Mouse (Mus musculus): Measurements from ENCODE around the gene Slc11a2.

DNA sequence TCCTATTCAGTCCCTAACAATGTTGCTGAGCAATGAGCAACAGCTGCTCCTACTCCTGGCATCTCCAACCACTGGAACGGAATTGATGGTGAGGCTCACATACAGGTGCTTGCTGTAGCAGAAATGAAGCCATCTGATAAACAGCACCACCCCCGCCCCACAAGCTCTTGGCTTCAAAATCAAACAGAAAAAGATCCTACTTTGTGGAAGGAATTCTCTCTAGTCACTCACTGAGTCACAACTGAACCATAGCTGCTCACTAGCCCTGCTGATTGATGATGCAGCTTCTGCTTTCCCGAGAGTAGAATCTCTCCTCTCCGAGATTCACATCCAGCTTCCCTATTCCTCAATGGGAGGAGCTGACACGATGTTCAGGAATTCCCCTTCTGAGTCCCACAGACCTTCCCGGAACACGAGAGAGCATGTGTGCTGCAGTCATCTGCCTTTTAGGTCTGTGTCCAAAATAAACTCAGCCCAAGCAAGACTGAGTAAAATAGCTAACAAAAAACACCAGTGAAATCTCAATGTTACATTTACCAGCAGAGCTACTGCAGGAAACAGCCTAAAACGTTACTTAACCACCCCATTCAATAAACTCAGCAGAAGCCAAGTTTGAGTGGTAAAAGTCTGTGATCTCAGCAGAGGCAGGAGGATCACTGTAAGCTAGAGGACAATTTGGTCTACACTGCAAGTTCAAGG is 3.7 kb downstream of the Slc11a2 start:
- TF ChIP-seq CTCF (IDR thresholded peaks at IDR 0.05; ENCODE audit: low read depth) (no peak), EP300 (IDR thresholded peaks at IDR 0.05; ENCODE audit: low read depth) (no peak)

Measured in liver, postnatal 0 days (tissue).